Mouse (Mus musculus) midbrain, embryonic 11.5 days (tissue): ENCODE data around the gene Synpo2. TPM values are rescaled to one million over a fixed set of nuclear protein-coding genes. Genes with fewer than 3 reads are reported as not detected.
A peak's percentile ranks its signal among the peaks of the same experiment; 100 is the strongest.

ENCODE experiments used
- ATAC-seq: fragments of 200-750 bp; cut with Nextera tagmentation; 2 replicates; pipeline ENCODE4 v1.8.0; 2017; ENCODE audit warnings: moderate TSS enrichment, moderate library complexity; ENCODE audit not compliant: low FRiP score
- DNase-seq: peaks from one replicate; pipeline ENCODE4 v3.0.0; 2015; ENCODE audit warnings: low spot score; ENCODE audit errors: missing footprints
- H3K27ac ChIP-seq: fragments of 300-500 bp; sonication (generic); 2 replicates; pipeline ENCODE4 v1.5.1; 2014; ENCODE audit warnings: low read depth, low read length
- H3K27me3 ChIP-seq: fragments of 300-500 bp; sonication (generic); 2 replicates; pipeline ENCODE4 v1.6.1; 2014; ENCODE audit warnings: mild to moderate bottlenecking, low read length, moderate library complexity, mixed read lengths; ENCODE audit not compliant: control insufficient read depth, insufficient read depth
- H3K36me3 ChIP-seq: fragments of 300-500 bp; sonication (generic); 2 replicates; pipeline ENCODE4 v1.6.1; 2014; ENCODE audit warnings: mild to moderate bottlenecking, low read length, moderate library complexity, mixed read lengths; ENCODE audit not compliant: control insufficient read depth, insufficient read depth
- H3K4me1 ChIP-seq: fragments of 300-500 bp; sonication (generic); 2 replicates; pipeline ENCODE4 v1.6.1; 2014; ENCODE audit warnings: low read length; ENCODE audit not compliant: control insufficient read depth, insufficient read depth
- H3K4me2 ChIP-seq: fragments of 300-500 bp; sonication (generic); 2 replicates; pipeline ENCODE4 v1.6.1; 2014; ENCODE audit warnings: mild to moderate bottlenecking, moderate library complexity
- H3K4me3 ChIP-seq: fragments of 300-500 bp; sonication (generic); 2 replicates; pipeline ENCODE4 v1.5.1; 2014; ENCODE audit warnings: low read depth, low read length
- H3K9ac ChIP-seq: fragments of 300-500 bp; sonication (generic); 2 replicates; pipeline ENCODE4 v1.6.1; 2014; ENCODE audit warnings: low read length
- H3K9me3 ChIP-seq: fragments of 300-500 bp; sonication (generic); 2 replicates; pipeline ENCODE4 v1.6.1; 2016; ENCODE audit warnings: low read length; ENCODE audit not compliant: control insufficient read depth
- WGBS: fragments of 180-500 bp; shearing (Covaris S2); extraction: QIAGEN DNeasy Blood & Tissue Kit; methylation state at CpG from one replicate; pipeline ENCODE4 v1.1.7; 2014; 5-methylcytosine and 5-hydroxymethylcytosine counted together
- polyA plus RNA-seq: library from polyadenylated mRNA; unstranded; fragments of >200 nt; fragmentation: Nextera tagmentation; extraction: Ambion mirVana; gene quantifications from 2 replicates; pipeline ENCODE4 v1.2.1, GENCODE M21; 2014

Gene Synpo2
- polyA plus RNA-seq, 1 experiment from 2014 or later: 4.8 TPM

- H3K27me3 ChIP-seq: no peaks in the 10 kb centered on the region
- H3K4me1 ChIP-seq: no peaks in the 10 kb centered on the region
- H3K9me3 ChIP-seq: no peaks in the 10 kb centered on the region
- no peak overlapping the region for H3K4me3 ChIP-seq
- DNase-seq (peak; percentile 92), ATAC-seq (peak; percentile 88)
- no peak overlapping the region for H3K9ac ChIP-seq
- 30% methylated on average over 13 of the region's 13 CpGs for WGBS
- H3K4me2 ChIP-seq: no peak overlapping the region
- no peak overlapping the region for H3K27ac ChIP-seq
- H3K36me3 ChIP-seq: no peaks in the 10 kb centered on the region
These were observed 132.6 kb downstream of the Synpo2 start for GRCm38 (mm10) chr3:123103151-123103860.

GRCm38 (mm10) chr3:123101761-123102160, 134.2 kb downstream of the Synpo2 start:
- WGBS: 95% methylated on average over 2 of the region's 2 CpGs
- no peaks in the 10 kb centered on the region for H3K27me3 ChIP-seq
- H3K4me2 ChIP-seq: no peak overlapping the region
- no peak overlapping the region for H3K9ac ChIP-seq
- no peak overlapping the region for H3K27ac ChIP-seq
- DNase-seq (no peak), ATAC-seq (no peak)
- no peaks in the 10 kb centered on the region for H3K36me3 ChIP-seq
- no peaks in the 10 kb centered on the region for H3K4me1 ChIP-seq
- H3K4me3 ChIP-seq: no peak overlapping the region
- H3K9me3 ChIP-seq: no peaks in the 10 kb centered on the region

GRCm38 (mm10) chr3:123095111-123095510, 140.8 kb downstream of the Synpo2 start:
- DNase-seq (no peak), ATAC-seq (no peak)
- Histone ChIP-seq H3K27ac (no peak overlapping the region), H3K9me3 (no peaks in the 10 kb centered on the region), H3K4me1 (no peaks in the 10 kb centered on the region), H3K4me2 (no peak overlapping the region), H3K36me3 (no peaks in the 10 kb centered on the region), H3K4me3 (no peak overlapping the region), H3K9ac (no peak overlapping the region), H3K27me3 (no peaks in the 10 kb centered on the region)
- 89% methylated on average over 2 of the region's 2 CpGs for WGBS

- Histone ChIP-seq H3K36me3 (no peaks in the 10 kb centered on the region), H3K4me1 (no peaks in the 10 kb centered on the region), H3K27me3 (no peaks in the 10 kb centered on the region), H3K27ac (no peak overlapping the region), H3K9ac (no peak overlapping the region), H3K4me3 (no peak overlapping the region), H3K9me3 (no peaks in the 10 kb centered on the region), H3K4me2 (no peak overlapping the region)
- WGBS: 82% methylated on average over 11 of the region's 11 CpGs
- DNase-seq (no peak), ATAC-seq (no peak)
These were observed 142.1 kb downstream of the Synpo2 start for GRCm38 (mm10) chr3:123093640-123094361.

- DNase-seq: no peak
- no peaks in the 10 kb centered on the region for H3K27me3 ChIP-seq
- no peaks in the 10 kb centered on the region for H3K9me3 ChIP-seq
- H3K4me3 ChIP-seq: no peak overlapping the region
- no peaks in the 10 kb centered on the region for H3K4me1 ChIP-seq
- no peak overlapping the region for H3K4me2 ChIP-seq
- no peak overlapping the region for H3K27ac ChIP-seq
- WGBS: 64% methylated on average over 12 of the region's 12 CpGs
- H3K9ac ChIP-seq: no peak overlapping the region
- ATAC-seq: no peak
- H3K36me3 ChIP-seq: no peaks in the 10 kb centered on the region
These were observed 142.9 kb downstream of the Synpo2 start for GRCm38 (mm10) chr3:123092913-123093639.

GRCm38 (mm10) chr3:123092442-123092841, 143.5 kb downstream of the Synpo2 start:
- ATAC-seq: no peak
- WGBS: 60% methylated on average over 6 of the region's 6 CpGs
- no peaks in the 10 kb centered on the region for H3K27me3 ChIP-seq

GRCm38 (mm10) chr3:123089297-123090020, 146.5 kb downstream of the Synpo2 start:
- H3K9me3 ChIP-seq: no peaks in the 10 kb centered on the region
- WGBS: 81% methylated on average over 11 of the region's 11 CpGs
- no peak for ATAC-seq
- H3K4me2 ChIP-seq: no peak overlapping the region
- H3K9ac ChIP-seq: no peak overlapping the region
- DNase-seq: no peak
- no peak overlapping the region for H3K27ac ChIP-seq
- H3K36me3 ChIP-seq: no peaks in the 10 kb centered on the region
- no peaks in the 10 kb centered on the region for H3K4me1 ChIP-seq
- no peak overlapping the region for H3K4me3 ChIP-seq
- H3K27me3 ChIP-seq: no peaks in the 10 kb centered on the region

More at GRCm38 (mm10) chr3:123092442-123092841, 143.5 kb downstream of the Synpo2 start:
- Histone ChIP-seq H3K4me1 (no peaks in the 10 kb centered on the region), H3K4me3 (no peak overlapping the region), H3K4me2 (no peak overlapping the region), H3K36me3 (no peaks in the 10 kb centered on the region), H3K27ac (no peak overlapping the region), H3K9ac (no peak overlapping the region), H3K9me3 (no peaks in the 10 kb centered on the region)
- no peak for DNase-seq

- no peak for DNase-seq
- Histone ChIP-seq H3K36me3 (no peaks in the 10 kb centered on the region), H3K4me2 (no peak overlapping the region), H3K9ac (no peak overlapping the region), H3K4me3 (no peak overlapping the region), H3K27ac (no peak overlapping the region), H3K4me1 (no peaks in the 10 kb centered on the region), H3K9me3 (no peaks in the 10 kb centered on the region), H3K27me3 (no peaks in the 10 kb centered on the region)
- 90% methylated on average over 5 of the region's 5 CpGs for WGBS
- ATAC-seq: no peak
These were observed 147.7 kb downstream of the Synpo2 start for GRCm38 (mm10) chr3:123088284-123088683.
